Mouse (Mus musculus) ovary, adult 2 months (tissue): ENCODE results near the gene Homer3. TPM values are rescaled to one million over a fixed set of nuclear protein-coding genes. Genes with fewer than 3 reads are reported as not detected.

Experiments
- polyA plus RNA-seq: library from polyadenylated mRNA; depleted of rRNA; stranded (reverse); fragments of >200 nt; gene quantifications from 2 replicates; pipeline ENCODE4 v1.2.3, GENCODE M21; 2012; rRNA removed

Gene Homer3
- polyA plus RNA-seq: 150 and 156 TPM in 2 replicates

GRCm38 (mm10) chr8:70282603-70283135, at the start of gene Homer3:
Homer3 (plus strand) TSS chr8:70282827.

DNA sequence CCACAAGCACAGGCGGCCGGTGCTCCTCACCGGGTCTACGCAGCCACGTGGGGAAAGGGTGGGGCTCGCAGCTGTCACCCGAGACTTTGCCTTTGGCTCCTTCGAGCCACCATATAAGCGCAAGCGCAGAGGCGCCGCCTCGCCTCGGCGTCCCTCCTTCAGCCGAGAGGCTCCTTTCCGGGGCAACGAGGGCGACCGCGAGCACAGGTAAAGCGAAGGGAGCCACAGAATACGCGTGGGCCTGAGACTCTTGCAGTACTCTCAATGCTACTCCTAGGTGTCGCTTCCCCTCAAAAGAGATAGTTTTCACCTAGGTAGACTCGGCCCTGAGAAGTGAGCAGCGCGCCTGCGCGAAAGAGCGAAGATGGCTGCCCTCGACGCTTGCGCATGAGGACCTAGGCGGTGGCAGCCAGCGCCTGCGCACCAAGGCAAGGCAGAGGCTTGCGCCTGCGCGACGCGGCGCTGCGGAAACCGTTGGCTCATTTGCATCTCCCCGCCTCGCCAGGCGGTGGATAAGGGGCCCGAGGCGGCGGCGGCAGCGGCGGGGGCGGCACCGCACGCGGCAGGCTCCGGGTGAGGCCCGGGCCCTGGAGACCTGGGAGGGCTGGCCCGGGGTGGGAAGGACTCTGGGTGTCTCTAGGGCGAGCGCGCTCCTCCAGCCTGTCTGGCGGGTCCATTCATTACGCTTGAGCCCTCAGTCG, 48.4 kb upstream of the Homer3 start, which contains the start of the genes Sugp2 and Armc6:
Gene Sugp2 (plus strand): TSS at position 147 of the 701 bp plus-strand sequence.
Gene Armc6 (minus strand): TSS at position 387 of the 701 bp plus-strand sequence.

GRCm38 (mm10) chr8:70302358-70302890, 19.8 kb downstream of the Homer3 start, which contains the start of the genes Ddx49 and Cope:
Ddx49 (minus strand) TSS chr8:70302489.
Cope (plus strand) TSS chr8:70302518.

GRCm38 (mm10) chr8:70315624-70316510, 33.2 kb downstream of the Homer3 start, which contains the start of gene Cers1:
Cers1 (plus strand) TSS chr8:70315775.

GRCm38 (mm10) chr8:70329124-70329834, 46.7 kb downstream of the Homer3 start, which contains the start of gene Gdf1:
Gdf1 (plus strand) TSS chr8:70329817.

Other genes with a start within 250 kb of the Homer3 start
- 155 and 161 TPM in 2 replicates for gene Mau2, start 240.1 kb upstream of the Homer3 start, polyA plus RNA-seq
- gene Sugp1, start 240.0 kb upstream of the Homer3 start, polyA plus RNA-seq: 9.9 and 11.8 TPM in 2 replicates
- gene Tm6sf2, start 209.9 kb upstream of the Homer3 start, polyA plus RNA-seq: 5.8 and 7.3 TPM in 2 replicates
- 0.15 and 0.20 TPM in 2 replicates for gene Hapln4, start 199.4 kb upstream of the Homer3 start, polyA plus RNA-seq
- gene Ncan, start 162.0 kb upstream of the Homer3 start, polyA plus RNA-seq: 0.06 and 0.09 TPM in 2 replicates
- 11.8 and 14.6 TPM in 2 replicates for gene Nr2c2ap, start 151.5 kb upstream of the Homer3 start, polyA plus RNA-seq
- 29.3 and 37.2 TPM in 2 replicates for gene Rfxank, start 143.7 kb upstream of the Homer3 start, polyA plus RNA-seq
- 116 and 135 TPM in 2 replicates for gene Borcs8, start 143.3 kb upstream of the Homer3 start, polyA plus RNA-seq
- gene Mef2b, start 143.1 kb upstream of the Homer3 start, polyA plus RNA-seq: 1.7 and 4.5 TPM in 2 replicates
- gene Tmem161a, start 110.5 kb upstream of the Homer3 start, polyA plus RNA-seq: 191 and 215 TPM in 2 replicates
- gene Slc25a42, start 70.5 kb upstream of the Homer3 start, polyA plus RNA-seq: 68.7 and 96.4 TPM in 2 replicates
- 52.7 and 59.3 TPM in 2 replicates for gene Sugp2, start 48.6 kb upstream of the Homer3 start, polyA plus RNA-seq
- gene Armc6, start 48.4 kb upstream of the Homer3 start, polyA plus RNA-seq: 33.3 and 36.1 TPM in 2 replicates
- gene Ddx49, start 19.7 kb downstream of the Homer3 start, polyA plus RNA-seq: 66.3 and 70.5 TPM in 2 replicates
- 699 and 783 TPM in 2 replicates for gene Cope, start 19.7 kb downstream of the Homer3 start, polyA plus RNA-seq
- 12.7 and 13.9 TPM in 2 replicates for gene Cers1, start 32.9 kb downstream of the Homer3 start, polyA plus RNA-seq
- gene Gdf1, start 47.0 kb downstream of the Homer3 start, polyA plus RNA-seq: 10.9 and 13.0 TPM in 2 replicates
- 47.4 and 47.9 TPM in 2 replicates for gene Upf1, start 70.5 kb downstream of the Homer3 start, polyA plus RNA-seq
- gene Comp, start 90.7 kb downstream of the Homer3 start, polyA plus RNA-seq: 2.6 and 8.5 TPM in 2 replicates
- gene Crtc1, start 156.8 kb downstream of the Homer3 start, polyA plus RNA-seq: 69.5 and 70.0 TPM in 2 replicates
- 132 and 154 TPM in 2 replicates for gene Klhl26, start 194.1 kb downstream of the Homer3 start, polyA plus RNA-seq
- 2.3 and 4.0 TPM in 2 replicates for gene Tmem59l, start 204.5 kb downstream of the Homer3 start, polyA plus RNA-seq
- 11.6 and 22.8 TPM in 2 replicates for gene Crlf1, start 210.3 kb downstream of the Homer3 start, polyA plus RNA-seq
- gene Rex1bd, start 223.9 kb downstream of the Homer3 start, polyA plus RNA-seq: 333 and 372 TPM in 2 replicates
- 989 and 1,155 TPM in 2 replicates for gene Uba52, start 228.0 kb downstream of the Homer3 start, polyA plus RNA-seq
- 685 and 705 TPM in 2 replicates for gene Fkbp8, start 244.9 kb downstream of the Homer3 start, polyA plus RNA-seq
- gene Kxd1, start 245.1 kb downstream of the Homer3 start, polyA plus RNA-seq: 70.3 and 97.9 TPM in 2 replicates